Mouse (Mus musculus): ENCODE results near the gene Bicdl2.

DNA sequence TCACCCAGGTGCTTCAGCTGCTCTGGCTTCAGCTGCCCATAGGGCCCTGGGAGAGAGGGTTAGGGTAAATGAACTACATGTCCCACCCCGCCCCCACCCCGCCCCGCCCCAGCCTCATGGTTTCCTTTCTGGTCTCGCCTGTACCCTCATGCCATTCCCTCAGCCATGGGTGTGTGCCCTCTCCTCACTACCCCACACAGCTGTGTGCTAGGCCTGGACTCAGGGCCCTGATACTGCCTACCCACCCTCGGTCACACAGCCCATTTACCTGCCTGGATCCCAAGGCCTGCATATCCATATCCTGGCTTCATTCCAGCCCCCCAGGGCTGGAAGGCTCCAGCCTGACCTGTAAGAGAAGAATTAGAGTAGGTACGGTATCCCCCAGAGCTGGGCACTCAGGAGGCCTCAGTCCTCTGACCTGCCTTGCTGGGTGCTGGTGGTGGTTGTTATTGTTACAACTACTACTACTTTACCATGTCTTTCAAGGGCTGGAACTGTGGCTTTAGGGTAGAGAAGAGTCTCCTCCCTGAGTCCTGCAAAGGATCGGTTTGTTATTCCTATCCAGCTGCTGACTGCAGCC lies 45.3 kb downstream of the Bicdl2 start:
- TF ChIP-seq CTCF (IDR thresholded peaks at IDR 0.05; ENCODE audit: low read depth, low read length) (no peak), POLR2A (IDR thresholded peaks at IDR 0.05; ENCODE audit: extremely low read depth, insufficient read depth, low read length) (no peak)
